Mouse (Mus musculus): ENCODE measurements around the gene Olfr694.
"Not testable (repeated sequence)": the region's sequence is repeated elsewhere in the genome, so short reads cannot be mapped to it uniquely, and the experiment has no call there.

GRCm38 (mm10) chr7:106725654-106726053, 34.0 kb upstream of the Olfr694 start:
- not testable (repeated sequence) for TF ChIP-seq CTCF (IDR thresholded peaks at IDR 0.05; ENCODE audit: low read depth, low read length); GATA1 (IDR thresholded peaks at IDR 0.05; ENCODE audit: borderline replicate concordance, low read length); POLR2AphosphoS5 (IDR thresholded peaks at IDR 0.05; ENCODE audit: insufficient replicate concordance, low read depth, low read length)
